Mouse (Mus musculus): ENCODE measurements around the gene Rps2. TPM values are rescaled to one million over a fixed set of nuclear protein-coding genes. Genes with fewer than 3 reads are reported as not detected.

The Rps2 gene
- polyA plus RNA-seq, 1 experiment from 2014 or later, result 1,693 TPM

DNA sequence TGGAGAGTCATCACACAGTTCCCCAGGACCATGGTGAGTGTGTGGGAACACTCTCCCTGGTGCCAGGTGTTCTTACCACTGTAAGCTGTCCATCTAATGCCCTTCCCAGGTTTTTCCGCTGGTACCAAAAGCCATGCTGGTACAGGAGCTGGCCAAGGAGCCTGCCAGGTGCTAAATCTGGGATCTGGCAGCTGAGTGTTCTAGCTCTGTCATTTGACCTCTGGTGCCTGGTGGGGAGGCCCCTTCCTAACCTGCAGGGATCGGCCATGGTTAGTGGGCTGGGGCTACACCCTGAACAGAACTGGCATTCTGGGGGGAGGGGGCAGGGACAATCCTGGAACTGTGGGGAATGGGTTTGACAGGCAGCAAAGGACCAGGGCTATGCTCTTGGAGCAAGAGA lies 9.7 kb downstream of the Rps2 start, which contains the start of gene Rpl3l:
TSS of gene Rpl3l (plus strand) at position 203 of the 400 bp plus-strand sequence.
- H3K27ac ChIP-seq, result no peak within 1 kb of the TSS
- no peaks in the 10 kb centered on the region for H3K9me3 ChIP-seq (replicated peaks)
- peaks cover 1% of the 10 kb centered on the region for H3K36me3 ChIP-seq
- DNase-seq (ENCODE audit: low spot score), result no peak
- WGBS, result 76% methylated on average over 2 of the region's 2 CpGs
- H3K4me3 ChIP-seq, result no peak within 1 kb of the TSS
- H3K4me1 ChIP-seq, result peaks cover 17% of the 10 kb centered on the region
- no peaks in the 10 kb centered on the region for H3K27me3 ChIP-seq (ENCODE audit: low read depth, poor library complexity, severe bottlenecking)

DNA sequence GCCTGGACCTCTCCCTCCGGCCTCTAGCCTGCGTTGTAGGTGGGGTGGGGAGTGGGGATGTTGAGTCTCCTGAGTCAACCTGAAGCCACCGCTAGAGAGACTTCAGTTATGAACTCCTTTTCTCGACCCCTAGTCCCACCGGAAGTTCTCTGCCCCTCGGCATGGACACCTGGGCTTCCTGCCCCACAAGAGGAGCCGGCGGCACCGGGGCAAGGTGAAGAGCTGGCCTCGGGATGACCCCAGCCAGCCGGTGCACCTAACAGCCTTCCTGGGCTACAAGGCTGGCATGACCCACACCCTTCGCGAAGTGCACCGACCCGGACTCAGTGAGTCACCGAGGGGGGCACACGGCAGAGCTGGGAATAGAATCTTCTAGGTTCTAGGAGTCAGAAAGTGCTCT lies 10.3 kb downstream of the Rps2 start:
- H3K27me3 ChIP-seq (ENCODE audit: low read depth, poor library complexity, severe bottlenecking), result no peaks in the 10 kb centered on the region
- WGBS, result 76% methylated on average over 17 of the region's 17 CpGs
- no peak overlapping the region for H3K27ac ChIP-seq
- no peak overlapping the region for H3K4me3 ChIP-seq
- H3K9me3 ChIP-seq (replicated peaks), result no peaks in the 10 kb centered on the region
- peaks cover 11% of the 10 kb centered on the region for H3K4me1 ChIP-seq
- H3K36me3 ChIP-seq, result no peaks in the 10 kb centered on the region
- no peak for DNase-seq (ENCODE audit: low spot score)

DNA sequence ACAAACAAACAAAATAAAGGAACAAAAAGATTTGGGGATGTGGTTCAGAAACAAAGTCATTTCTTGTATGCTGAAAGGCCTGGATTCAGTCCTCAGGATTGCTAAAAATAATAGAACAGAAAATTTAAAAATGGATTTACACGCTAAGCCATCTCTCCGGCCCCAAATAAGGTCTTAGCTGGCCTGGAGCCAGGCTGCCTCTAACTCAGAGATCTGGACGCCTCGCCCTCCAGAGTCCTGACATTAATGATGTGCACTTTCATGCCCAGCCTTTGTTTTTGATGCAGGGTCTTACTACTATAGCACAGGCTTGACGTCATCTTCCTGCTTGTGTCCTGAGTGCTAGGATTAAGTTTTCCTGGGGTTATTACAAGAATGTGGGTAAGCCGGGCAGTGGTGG lies 11.2 kb downstream of the Rps2 start:
- Histone ChIP-seq H3K27me3 (ENCODE audit: low read depth, poor library complexity, severe bottlenecking) (no peaks in the 10 kb centered on the region), H3K4me1 (peaks cover 4% of the 10 kb centered on the region; the same call in 1 of the 2 replicates), H3K36me3 (no peaks in the 10 kb centered on the region), H3K9me3 (replicated peaks) (no peaks in the 10 kb centered on the region), H3K4me3 (no peak overlapping the region), H3K27ac (no peak overlapping the region)
- 91% methylated on average over 6 of the region's 6 CpGs for WGBS
- DNase-seq (ENCODE audit: low spot score), result no peak

- peaks cover 6% of the 10 kb centered on the region; the same call in 1 of the 2 replicates for H3K4me1 ChIP-seq
- no peak for DNase-seq (ENCODE audit: low spot score)
Measured at GRCm38 (mm10) chr17:24730787-24731186, 12.9 kb downstream of the Rps2 start.

DNA sequence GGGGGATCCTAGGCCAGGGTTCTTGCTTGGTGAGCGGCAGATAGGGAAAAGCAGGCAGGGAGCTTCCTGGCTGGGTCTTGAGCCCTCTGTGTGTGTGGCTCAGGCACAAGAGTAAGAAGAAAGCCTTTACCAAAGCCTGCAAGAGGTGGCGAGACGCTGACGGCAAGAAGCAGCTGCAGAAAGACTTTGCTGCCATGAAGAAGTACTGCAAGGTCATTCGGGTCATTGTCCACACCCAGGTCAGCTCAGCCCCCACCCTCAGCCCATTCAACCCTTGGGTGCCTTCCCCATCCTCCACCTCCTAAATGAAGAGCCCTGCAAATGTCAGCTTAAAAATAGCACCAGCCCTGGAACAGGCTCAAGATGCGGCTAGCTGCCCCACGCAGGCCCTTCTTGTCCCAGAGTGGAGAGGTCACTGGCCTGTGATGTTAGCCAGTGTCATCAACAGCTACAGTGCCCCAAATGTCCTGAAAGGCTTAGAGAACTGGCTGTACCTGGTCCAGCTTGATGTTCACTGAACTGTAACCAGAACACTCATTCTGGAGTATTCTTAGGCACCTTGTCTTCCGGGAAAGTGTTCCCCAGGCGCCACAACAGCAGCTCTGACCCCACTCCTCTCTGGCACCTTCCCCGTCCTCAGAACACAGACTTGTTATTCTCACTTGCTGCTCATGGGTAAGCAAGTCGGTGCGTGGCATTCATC lies 14.5 kb downstream of the Rps2 start:
- WGBS, result 83% methylated on average over 12 of the region's 12 CpGs
- Histone ChIP-seq H3K27me3 (ENCODE audit: low read depth, poor library complexity, severe bottlenecking) (no peaks in the 10 kb centered on the region), H3K27ac (no peak overlapping the region), H3K9me3 (replicated peaks) (no peaks in the 10 kb centered on the region), H3K4me1 (peaks cover 19% of the 10 kb centered on the region), H3K36me3 (no peaks in the 10 kb centered on the region), H3K4me3 (no peak overlapping the region)
- no peak for DNase-seq (ENCODE audit: low spot score)

More at GRCm38 (mm10) chr17:24730787-24731186, 12.9 kb downstream of the Rps2 start:
- Histone ChIP-seq H3K27me3 (ENCODE audit: low read depth, poor library complexity, severe bottlenecking) (no peaks in the 10 kb centered on the region), H3K9me3 (replicated peaks) (no peaks in the 10 kb centered on the region), H3K27ac (no peak overlapping the region), H3K4me3 (no peak overlapping the region), H3K36me3 (no peaks in the 10 kb centered on the region)
- 84% methylated on average over 14 of the region's 14 CpGs for WGBS

- Histone ChIP-seq H3K36me3 (no peaks in the 10 kb centered on the region), H3K4me3 (no peak overlapping the region), H3K9me3 (replicated peaks) (no peaks in the 10 kb centered on the region), H3K27ac (no peak overlapping the region), H3K27me3 (ENCODE audit: low read depth, poor library complexity, severe bottlenecking) (no peaks in the 10 kb centered on the region), H3K4me1 (peaks cover 16% of the 10 kb centered on the region)
- no peak for DNase-seq (ENCODE audit: low spot score)
- WGBS, result 89% methylated on average over 21 of the region's 21 CpGs
Measured at GRCm38 (mm10) chr17:24733434-24734050, 15.6 kb downstream of the Rps2 start.

GRCm38 (mm10) chr17:24734513-24734912 lies 16.6 kb downstream of the Rps2 start:
- no peak for DNase-seq (ENCODE audit: low spot score)
- 94% methylated on average over 1 of the region's 1 CpGs for WGBS
- H3K4me1 ChIP-seq, result peaks cover 16% of the 10 kb centered on the region
- no peak overlapping the region for H3K27ac ChIP-seq
- H3K27me3 ChIP-seq (ENCODE audit: low read depth, poor library complexity, severe bottlenecking), result no peaks in the 10 kb centered on the region
- H3K36me3 ChIP-seq, result 0 out of 2 replicates have a peak, but pooled peaks cover under 1% of the 10 kb centered on the region
- H3K9me3 ChIP-seq (replicated peaks), result no peaks in the 10 kb centered on the region
- no peak overlapping the region for H3K4me3 ChIP-seq

DNA sequence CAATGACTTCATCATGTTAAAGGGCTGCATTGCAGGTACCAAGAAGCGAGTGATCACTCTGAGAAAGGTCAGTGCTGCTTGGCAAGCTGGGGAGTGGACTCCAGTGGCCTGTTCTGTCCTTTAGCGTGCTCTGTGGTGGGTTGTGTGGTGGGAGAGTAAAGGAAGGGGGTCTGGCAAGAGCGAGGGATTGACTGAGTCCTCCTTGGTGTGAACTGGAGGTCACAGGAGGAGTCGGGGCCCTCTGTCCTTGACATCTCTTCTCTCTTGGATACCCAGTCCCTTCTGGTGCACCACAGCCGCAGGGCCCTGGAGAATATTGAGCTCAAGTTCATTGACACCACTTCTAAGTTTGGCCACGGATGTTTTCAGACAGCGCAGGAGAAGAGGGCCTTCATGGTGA lies 17.5 kb downstream of the Rps2 start:
- WGBS, result 88% methylated on average over 7 of the region's 7 CpGs
- Histone ChIP-seq H3K4me1 (peaks cover 16% of the 10 kb centered on the region), H3K9me3 (replicated peaks) (no peaks in the 10 kb centered on the region), H3K36me3 (peaks cover 9% of the 10 kb centered on the region), H3K4me3 (no peak overlapping the region; the same call in 1 of the 2 replicates), H3K27me3 (ENCODE audit: low read depth, poor library complexity, severe bottlenecking) (no peaks in the 10 kb centered on the region), H3K27ac (0 out of 2 replicates have a peak overlapping the region, but pooled peaks have one; percentile 77)
- no peak for DNase-seq (ENCODE audit: low spot score)

DNA sequence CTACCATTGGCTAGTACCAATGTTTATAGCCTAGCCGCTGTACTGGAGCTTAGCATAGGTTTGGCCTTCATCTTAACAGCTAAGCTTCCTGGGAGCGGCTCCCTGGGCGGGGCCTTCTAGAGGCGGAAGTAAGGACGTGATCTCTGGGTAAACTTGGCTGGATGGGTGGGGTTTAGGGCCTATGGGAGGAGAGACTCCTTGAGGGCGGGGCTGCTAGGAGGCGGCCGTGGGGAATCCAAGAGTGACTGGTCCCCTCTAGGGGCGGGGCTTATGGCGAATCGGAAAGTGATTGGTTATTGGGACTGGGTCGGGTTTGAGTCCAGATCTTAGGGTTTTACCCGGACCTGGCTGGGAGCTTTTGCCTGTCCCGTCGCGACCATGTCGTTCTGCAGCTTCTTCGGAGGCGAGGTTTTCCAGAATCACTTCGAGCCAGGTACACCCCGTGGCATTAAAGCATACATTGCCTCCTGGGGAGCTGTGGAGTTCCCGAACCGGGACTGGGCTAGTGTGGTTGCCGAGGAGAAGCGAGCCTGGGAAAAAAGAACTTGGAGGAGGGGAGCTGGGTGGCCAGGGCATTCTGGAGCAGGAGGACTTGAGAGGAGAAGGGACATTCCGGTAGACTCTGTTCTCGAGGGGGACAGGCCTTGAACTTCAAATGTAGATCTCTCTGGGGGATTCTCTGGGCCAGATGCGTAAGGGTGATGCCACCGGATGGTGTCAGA lies 18.6 kb downstream of the Rps2 start, which contains the start of gene Msrb1:
TSS of gene Msrb1 (plus strand) at position 313 of the 722 bp plus-strand sequence.
- Histone ChIP-seq H3K4me3 (peak within 1 kb of the TSS; percentile 73), H3K27ac (peak within 1 kb of the TSS; percentile 77), H3K4me1 (peaks cover 16% of the 10 kb centered on the region), H3K27me3 (ENCODE audit: low read depth, poor library complexity, severe bottlenecking) (no peaks in the 10 kb centered on the region), H3K9me3 (replicated peaks) (no peaks in the 10 kb centered on the region), H3K36me3 (peaks cover 17% of the 10 kb centered on the region)
- peak; percentile 91 for DNase-seq (ENCODE audit: low spot score)
- 2% methylated on average over 29 of the region's 29 CpGs for WGBS

DNA sequence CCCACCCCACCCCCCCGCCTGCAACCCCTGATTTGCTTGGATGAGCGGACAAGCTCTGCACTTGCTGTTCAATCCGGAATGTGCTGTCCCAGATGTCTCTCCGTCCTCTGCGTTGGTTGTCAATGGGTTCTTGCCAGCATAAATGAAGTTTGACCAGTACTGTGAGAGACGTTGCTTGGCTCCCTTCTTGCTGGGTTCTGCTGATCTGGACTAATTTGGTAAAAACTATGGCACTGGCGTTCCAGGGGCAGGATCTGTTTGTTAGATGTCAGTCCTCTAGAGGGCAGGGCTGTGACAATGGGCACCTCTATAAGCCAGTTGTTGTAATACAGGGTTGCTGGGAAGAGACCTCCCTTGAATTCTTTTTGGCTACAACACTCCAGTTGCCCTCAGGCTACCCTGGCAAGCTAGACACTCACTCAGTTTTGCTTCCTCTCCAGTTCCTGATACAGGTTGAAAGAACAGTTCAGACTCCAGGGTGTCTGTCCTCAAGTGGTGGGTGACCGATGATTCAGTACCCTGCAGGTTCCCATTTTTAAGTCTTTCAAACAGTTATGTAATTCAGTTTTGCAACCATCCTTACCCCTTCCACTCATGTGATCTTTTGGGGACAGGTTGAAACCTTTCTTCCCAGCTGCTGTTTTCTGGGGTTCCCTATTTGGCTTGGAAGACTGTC lies 19.4 kb downstream of the Rps2 start:
- 31% methylated on average over 8 of the region's 8 CpGs for WGBS
- Histone ChIP-seq H3K36me3 (peaks cover 25% of the 10 kb centered on the region), H3K27ac (peak overlapping the region; percentile 77; the same call in 1 of the 2 replicates), H3K27me3 (ENCODE audit: low read depth, poor library complexity, severe bottlenecking) (no peaks in the 10 kb centered on the region), H3K4me3 (peak overlapping the region; percentile 73), H3K4me1 (peaks cover 16% of the 10 kb centered on the region), H3K9me3 (replicated peaks) (no peaks in the 10 kb centered on the region)
- no peak for DNase-seq (ENCODE audit: low spot score)

DNA sequence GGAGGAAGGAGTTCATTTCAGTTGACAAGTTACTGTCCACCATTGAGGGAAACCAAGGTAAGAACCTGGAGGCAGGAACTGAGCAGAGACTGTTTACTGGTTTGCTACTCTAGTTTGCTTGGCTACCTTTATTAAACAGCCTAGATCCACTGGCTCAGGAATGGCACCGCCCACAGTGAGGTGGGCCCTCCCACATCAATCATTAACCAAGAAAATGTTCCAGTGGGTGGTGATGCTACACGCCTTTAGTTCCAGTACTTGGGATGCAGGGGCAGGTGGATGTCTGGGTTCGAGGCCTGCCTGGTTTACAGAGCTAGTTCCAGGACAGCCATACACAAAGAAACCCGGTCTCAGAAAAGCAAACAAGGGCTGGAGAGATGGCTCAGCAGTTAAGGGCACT lies 20.3 kb downstream of the Rps2 start:
- Histone ChIP-seq H3K4me3 (no peak overlapping the region), H3K27me3 (ENCODE audit: low read depth, poor library complexity, severe bottlenecking) (no peaks in the 10 kb centered on the region), H3K9me3 (replicated peaks) (no peaks in the 10 kb centered on the region), H3K27ac (no peak overlapping the region), H3K36me3 (peaks cover 30% of the 10 kb centered on the region), H3K4me1 (peaks cover 16% of the 10 kb centered on the region)
- DNase-seq (ENCODE audit: low spot score), result no peak
- WGBS, result 91% methylated on average over 4 of the region's 4 CpGs

- H3K27ac ChIP-seq, result no peak overlapping the region
- no peak overlapping the region for H3K4me3 ChIP-seq
- no peak for DNase-seq (ENCODE audit: low spot score)
- no peaks in the 10 kb centered on the region for H3K27me3 ChIP-seq (ENCODE audit: low read depth, poor library complexity, severe bottlenecking)
- no peaks in the 10 kb centered on the region for H3K9me3 ChIP-seq (replicated peaks)
- WGBS, result 81% methylated on average over 8 of the region's 8 CpGs
- H3K36me3 ChIP-seq, result peaks cover 30% of the 10 kb centered on the region
- peaks cover 21% of the 10 kb centered on the region for H3K4me1 ChIP-seq
Measured at GRCm38 (mm10) chr17:24739926-24740325, 22.0 kb downstream of the Rps2 start.
